Mouse (Mus musculus): Measurements from ENCODE around the gene Proser2.

- TF ChIP-seq USF1 (IDR thresholded peaks at IDR 0.05; ENCODE audit: low read depth) (no peak), POLR2AphosphoS2 (IDR thresholded peaks at IDR 0.05; ENCODE audit: insufficient read length, low read depth) (no peak), E2F4 (IDR thresholded peaks at IDR 0.05; ENCODE audit: insufficient read depth) (no peak), MAX (IDR thresholded peaks at IDR 0.05; ENCODE audit: low read depth) (no peak), POLR2A (IDR thresholded peaks at IDR 0.05; ENCODE audit: insufficient read length, low read depth) (no peak)
Measured at GRCm38 (mm10) chr2:6100755-6101154, 29.3 kb downstream of the Proser2 start.
